Mouse (Mus musculus) ES-E14 (cell line): ENCODE data around the gene AL731706.1.

Experiments used
- CHD2 ChIP-seq: IDR thresholded peaks from 2 replicates; pipeline ENCODE4 v1.6.1; 2014; ENCODE audit warnings: mild to moderate bottlenecking, low read depth, low read length, inconsistent platforms
- MAFK ChIP-seq: IDR thresholded peaks from 2 replicates; pipeline ENCODE4 v1.6.1; 2014; ENCODE audit warnings: mild to moderate bottlenecking, low read depth, low read length, inconsistent platforms; ENCODE audit not compliant: insufficient read depth
- ZC3H11A ChIP-seq: IDR thresholded peaks from 2 replicates; pipeline ENCODE4 v1.6.1; 2012; ENCODE audit warnings: low read depth, mild to moderate bottlenecking, inconsistent platforms, low read length, borderline replicate concordance
- ZNF384 ChIP-seq: IDR thresholded peaks from 2 replicates; pipeline ENCODE4 v1.6.1; 2012; ENCODE audit warnings: low read depth, low read length, inconsistent platforms

- TF ChIP-seq CHD2 (no peak), MAFK (no peak), ZNF384 (no peak), ZC3H11A (no peak)
Measured at GRCm38 (mm10) chr2:136833976-136834714, 57.0 kb downstream of the AL731706.1 start.
